Mouse (Mus musculus) adrenal gland, postnatal 10 days (tissue): Measurements from ENCODE around the gene Gm49711. TPM values are rescaled to one million over a fixed set of nuclear protein-coding genes. Genes with fewer than 3 reads are reported as not detected.
A peak's percentile ranks its signal among the peaks of the same experiment; 100 is the strongest.
"Not testable (repeated sequence)": the region's sequence is repeated elsewhere in the genome, so short reads cannot be mapped to it uniquely, and the experiment has no call there.

Source experiments
- DNase-seq: peaks from one replicate; pipeline ENCODE4 v3.0.0; 2021; ENCODE audit warnings: mixed read lengths
- total RNA-seq, 2 experiments: library from RNA; stranded (reverse); gene quantifications; 2 replicates each; pipeline ENCODE4 v1.2.3; 2021

Gm49711 gene
- total RNA-seq, 2 experiments from 2014 or later: not detected

- DNase-seq: no peak
Observed at GRCm38 (mm10) chr16:92062832-92063231, 4.7 kb downstream of the Gm49711 start.

GRCm38 (mm10) chr16:92064801-92065200 is 6.7 kb downstream of the Gm49711 start:
- DNase-seq: no peak

- no peak for DNase-seq
Observed at GRCm38 (mm10) chr16:92070338-92070737, 12.2 kb downstream of the Gm49711 start.

GRCm38 (mm10) chr16:92076797-92077196 is 18.7 kb downstream of the Gm49711 start:
- DNase-seq: no peak

- DNase-seq: no peak
Observed at GRCm38 (mm10) chr16:92083771-92084453, 25.8 kb downstream of the Gm49711 start.

- DNase-seq: no peak
Observed at GRCm38 (mm10) chr16:92089225-92089624, 31.1 kb downstream of the Gm49711 start.

GRCm38 (mm10) chr16:92091876-92092275 is 33.8 kb downstream of the Gm49711 start:
- DNase-seq: no peak

GRCm38 (mm10) chr16:92098351-92099051 is 40.4 kb downstream of the Gm49711 start:
- DNase-seq: no peak

GRCm38 (mm10) chr16:92099598-92099997 is 41.5 kb downstream of the Gm49711 start:
- no peak for DNase-seq

GRCm38 (mm10) chr16:92100111-92100510 is 42.0 kb downstream of the Gm49711 start:
- DNase-seq: no peak

- peak; percentile 68 for DNase-seq
Observed at GRCm38 (mm10) chr16:92102115-92102514, 44.0 kb downstream of the Gm49711 start.

GRCm38 (mm10) chr16:92102931-92103330 is 44.8 kb downstream of the Gm49711 start:
- DNase-seq: not testable (repeated sequence)

- peak; percentile 64 for DNase-seq
Observed at GRCm38 (mm10) chr16:92103572-92104331, 45.6 kb downstream of the Gm49711 start.

GRCm38 (mm10) chr16:92104332-92104590 is 46.1 kb downstream of the Gm49711 start:
- DNase-seq: no peak

- no peak for DNase-seq
Observed at GRCm38 (mm10) chr16:92104951-92105350, 46.8 kb downstream of the Gm49711 start.

- DNase-seq: peak; percentile 65
Observed at GRCm38 (mm10) chr16:92105631-92106030, 47.5 kb downstream of the Gm49711 start.

- no peak for DNase-seq
Observed at GRCm38 (mm10) chr16:92107346-92107745, 49.2 kb downstream of the Gm49711 start.

GRCm38 (mm10) chr16:92114706-92115241 is 56.7 kb downstream of the Gm49711 start:
- DNase-seq: peak; percentile 80

GRCm38 (mm10) chr16:92115611-92116421 is 57.7 kb downstream of the Gm49711 start:
- DNase-seq: peak; percentile 77

- no peak for DNase-seq
Observed at GRCm38 (mm10) chr16:92117337-92118209, 59.5 kb downstream of the Gm49711 start.

GRCm38 (mm10) chr16:92119013-92119515 is 60.9 kb downstream of the Gm49711 start:
- no peak for DNase-seq
